Mouse (Mus musculus): ENCODE results near the gene Crabp1. TPM values are rescaled to one million over a fixed set of nuclear protein-coding genes. Genes with fewer than 3 reads are reported as not detected.

The Crabp1 gene
- total and polyA plus RNA-seq, 2 experiments from 2014 or later, result 86.4 to 166 TPM

DNA sequence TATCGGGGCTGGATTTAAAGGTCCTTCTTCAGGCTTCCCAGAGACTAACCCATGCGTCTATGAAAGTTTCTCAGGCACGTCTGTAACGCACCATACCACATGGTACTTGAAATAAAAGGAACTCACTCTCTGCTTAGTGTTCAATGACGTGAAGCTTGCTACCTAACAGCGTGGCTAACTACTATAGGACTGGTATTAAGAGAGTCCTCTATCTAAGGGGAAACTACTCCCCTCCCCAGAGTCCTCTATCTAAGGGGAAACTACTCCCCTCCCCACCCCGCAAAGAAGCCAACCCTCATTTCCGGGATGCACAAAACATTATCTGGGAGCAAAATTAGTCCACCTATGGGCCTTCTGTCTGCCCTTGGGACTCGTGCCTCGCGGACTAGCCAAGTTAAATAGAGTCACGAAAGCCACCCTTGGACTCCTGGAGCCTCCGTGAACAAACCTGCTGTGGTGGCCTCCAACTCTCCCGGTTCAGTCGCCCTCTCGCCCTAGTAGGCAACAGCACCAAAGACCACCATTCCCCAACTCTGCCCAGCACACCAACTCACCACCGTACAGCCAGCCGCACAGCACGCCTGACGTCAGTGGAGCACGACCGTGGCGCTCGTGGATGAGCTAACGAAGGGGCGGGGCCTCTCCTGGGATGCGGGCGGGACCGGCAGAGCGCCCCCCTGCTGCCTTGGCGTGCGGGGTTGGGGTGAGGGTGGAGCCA lies 30.5 kb upstream of the Crabp1 start, which contains the start of gene Wdr61:
Wdr61 (minus strand) TSS at position 599 of the 718 bp plus-strand sequence.
- peak; percentile 63 for TF ChIP-seq CTCF (IDR thresholded peaks at IDR 0.05; ENCODE audit: low read depth)
- ATAC-seq (peak; percentile 97), DNase-seq (ENCODE audit: low spot score) (peak; percentile 97)
- 3% methylated on average over 32 of the region's 32 CpGs for WGBS
- Histone ChIP-seq H3K27ac (peak within 1 kb of the TSS; percentile 13; the same call in 1 of the 2 replicates), H3K4me1 (ENCODE audit: insufficient read depth, low read length) (peaks cover 8% of the 10 kb centered on the region), H3K36me3 (ENCODE audit: insufficient read depth, low read length) (peaks cover 6% of the 10 kb centered on the region; the same call in 1 of the 2 replicates), H3K27me3 (ENCODE audit: insufficient read depth, low read length) (no peaks in the 10 kb centered on the region), H3K4me3 (ENCODE audit: low read length) (peak within 1 kb of the TSS; percentile 68), H3K4me2 (ENCODE audit: low read depth, low read length) (peak within 1 kb of the TSS; percentile 89), H3K9ac (replicated peaks; ENCODE audit: low read length) (peak within 1 kb of the TSS; percentile 64), H3K9me3 (ENCODE audit: low read length) (no peaks in the 10 kb centered on the region)

DNA sequence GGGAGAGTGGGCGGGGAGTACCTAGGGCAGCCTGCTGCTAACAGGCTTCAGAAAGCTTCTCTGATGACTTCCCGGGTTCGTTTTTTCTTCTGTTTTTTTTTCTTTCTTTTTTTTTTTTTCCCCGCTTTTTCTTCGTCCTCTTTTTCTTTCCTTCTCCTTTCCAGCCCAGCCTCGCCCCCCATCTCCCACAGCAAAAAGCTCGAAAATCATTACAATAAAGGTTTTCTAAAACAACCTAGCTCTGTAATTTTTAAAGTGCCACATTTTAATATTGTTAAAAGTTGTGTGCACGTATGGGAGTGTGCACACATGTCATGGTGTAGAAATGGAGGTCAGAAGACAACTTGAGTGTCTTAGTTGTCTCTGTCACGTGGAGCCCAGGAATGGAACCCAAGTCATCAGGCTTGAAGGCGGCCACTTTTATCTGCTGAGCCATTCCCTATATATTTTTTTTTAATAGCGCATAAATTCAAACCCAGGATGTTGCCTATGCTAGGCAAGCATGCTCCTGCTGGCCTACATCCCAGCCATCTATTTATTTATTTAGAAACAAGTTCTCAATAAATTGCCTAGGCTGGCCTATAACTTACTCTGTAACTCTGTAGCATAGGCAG lies 29.8 kb upstream of the Crabp1 start:
- no peaks in the 10 kb centered on the region; the same call in 1 of the 2 replicates for H3K36me3 ChIP-seq (ENCODE audit: insufficient read depth, low read length)
- peaks cover 8% of the 10 kb centered on the region for H3K4me1 ChIP-seq (ENCODE audit: insufficient read depth, low read length)
- H3K27me3 ChIP-seq (ENCODE audit: insufficient read depth, low read length), result no peaks in the 10 kb centered on the region
- WGBS, result 21% methylated on average over 11 of the region's 11 CpGs
- H3K9me3 ChIP-seq (ENCODE audit: low read length), result no peaks in the 10 kb centered on the region
- DNase-seq (ENCODE audit: low spot score), result no peak
- peak overlapping the region; percentile 89 for H3K4me2 ChIP-seq (ENCODE audit: low read depth, low read length)
- peak overlapping the region; percentile 64; the same call in 1 of the 2 replicates for H3K9ac ChIP-seq (replicated peaks; ENCODE audit: low read length)
- no peak overlapping the region for H3K27ac ChIP-seq
- TF ChIP-seq CTCF (IDR thresholded peaks at IDR 0.05; ENCODE audit: low read depth), result no peak
- H3K4me3 ChIP-seq (ENCODE audit: low read length), result peak overlapping the region; percentile 68
- no peak for ATAC-seq

DNA sequence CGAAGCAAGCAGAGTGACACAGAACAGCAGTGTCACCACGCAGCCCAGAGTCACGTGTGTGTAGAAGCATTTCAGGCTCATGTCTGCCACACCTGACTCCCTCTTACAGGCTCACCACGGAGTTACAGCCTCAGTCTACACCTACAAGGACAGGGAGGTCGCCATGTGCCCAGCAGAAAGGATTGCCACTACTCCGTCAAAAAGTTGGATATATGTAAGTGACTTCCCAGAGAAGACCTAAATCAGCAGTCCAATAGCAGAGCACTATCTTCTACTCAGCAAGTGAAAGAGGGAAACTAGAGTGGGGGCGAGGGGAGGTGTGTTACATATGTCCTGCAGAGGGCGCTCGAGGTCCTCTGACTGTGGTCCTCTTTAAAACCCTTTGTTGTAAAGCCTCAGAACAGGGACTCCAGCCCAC lies 28.3 kb upstream of the Crabp1 start:
- ATAC-seq, result peak; percentile 2; the same call in 1 of the 2 replicates
- Histone ChIP-seq H3K9me3 (ENCODE audit: low read length) (no peaks in the 10 kb centered on the region), H3K4me1 (ENCODE audit: insufficient read depth, low read length) (peaks cover 8% of the 10 kb centered on the region), H3K36me3 (ENCODE audit: insufficient read depth, low read length) (no peaks in the 10 kb centered on the region), H3K4me2 (ENCODE audit: low read depth, low read length) (no peak overlapping the region), H3K27ac (no peak overlapping the region), H3K9ac (replicated peaks; ENCODE audit: low read length) (no peak overlapping the region), H3K27me3 (ENCODE audit: insufficient read depth, low read length) (no peaks in the 10 kb centered on the region), H3K4me3 (ENCODE audit: low read length) (no peak overlapping the region)
- DNase-seq (ENCODE audit: low spot score), result peak; percentile 90
- TF ChIP-seq CTCF (IDR thresholded peaks at IDR 0.05; ENCODE audit: low read depth), result peak; percentile 85
- 18% methylated on average over 9 of the region's 9 CpGs for WGBS

DNA sequence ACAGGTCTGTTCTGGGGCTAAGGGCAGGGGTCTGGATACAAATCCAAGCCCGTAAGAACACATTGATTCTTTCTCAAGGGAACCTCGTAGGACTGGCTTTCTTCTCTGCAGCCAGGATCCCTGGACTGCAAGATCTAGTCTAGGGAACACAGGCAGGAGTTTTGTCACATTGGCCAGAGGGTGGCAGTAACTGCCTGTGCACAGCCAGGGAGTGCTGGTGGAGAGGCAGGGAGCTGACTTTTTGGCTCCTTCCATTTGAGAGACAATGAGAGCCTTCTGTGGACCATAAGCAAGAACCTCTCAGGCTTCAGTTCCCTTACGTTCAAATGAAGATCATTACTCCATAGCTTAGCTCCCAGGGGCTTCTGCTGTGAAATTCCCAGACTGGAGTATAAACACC lies 26.2 kb upstream of the Crabp1 start:
- ATAC-seq (peak; percentile 43; the same call in 1 of the 2 replicates), DNase-seq (ENCODE audit: low spot score) (peak; percentile 89)
- no peaks in the 10 kb centered on the region for H3K27me3 ChIP-seq (ENCODE audit: insufficient read depth, low read length)
- H3K9ac ChIP-seq (replicated peaks; ENCODE audit: low read length), result no peak overlapping the region
- 20% methylated on average over 3 of the region's 3 CpGs for WGBS
- no peaks in the 10 kb centered on the region for H3K9me3 ChIP-seq (ENCODE audit: low read length)
- no peak overlapping the region for H3K27ac ChIP-seq
- H3K4me3 ChIP-seq (ENCODE audit: low read length), result no peak overlapping the region
- no peak overlapping the region for H3K4me2 ChIP-seq (ENCODE audit: low read depth, low read length)
- no peaks in the 10 kb centered on the region for H3K36me3 ChIP-seq (ENCODE audit: insufficient read depth, low read length)
- peaks cover 3% of the 10 kb centered on the region for H3K4me1 ChIP-seq (ENCODE audit: insufficient read depth, low read length)
- peak; percentile 92 for TF ChIP-seq CTCF (IDR thresholded peaks at IDR 0.05; ENCODE audit: low read depth)

DNA sequence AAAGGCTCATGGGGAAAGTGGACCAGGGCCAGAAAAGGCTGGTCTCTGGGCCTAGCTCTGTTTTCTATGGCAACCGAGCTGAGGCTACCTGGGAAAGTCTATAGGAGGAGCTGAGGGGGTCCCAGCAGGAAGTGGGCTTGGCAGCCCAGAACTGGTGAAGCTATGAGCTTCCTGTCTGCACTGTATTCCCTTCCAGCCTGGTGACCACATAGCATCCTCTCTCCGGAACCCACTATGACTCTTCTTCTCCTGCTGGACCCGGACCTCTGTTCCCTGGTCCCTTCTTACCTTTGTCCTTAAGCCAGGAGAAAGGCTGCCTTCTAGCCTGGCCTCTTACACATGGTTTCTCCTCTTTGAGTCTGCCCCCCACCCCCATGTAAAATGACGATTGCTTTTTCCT lies 20.7 kb upstream of the Crabp1 start:
- Histone ChIP-seq H3K4me3 (ENCODE audit: low read length) (no peak overlapping the region), H3K9me3 (ENCODE audit: low read length) (no peaks in the 10 kb centered on the region), H3K4me1 (ENCODE audit: insufficient read depth, low read length) (no peaks in the 10 kb centered on the region), H3K36me3 (ENCODE audit: insufficient read depth, low read length) (no peaks in the 10 kb centered on the region), H3K4me2 (ENCODE audit: low read depth, low read length) (no peak overlapping the region), H3K27me3 (ENCODE audit: insufficient read depth, low read length) (no peaks in the 10 kb centered on the region), H3K27ac (no peak overlapping the region), H3K9ac (replicated peaks; ENCODE audit: low read length) (no peak overlapping the region)
- TF ChIP-seq CTCF (IDR thresholded peaks at IDR 0.05; ENCODE audit: low read depth), result no peak
- WGBS, result 87% methylated on average over 4 of the region's 4 CpGs
- DNase-seq (ENCODE audit: low spot score) (no peak), ATAC-seq (no peak)

DNA sequence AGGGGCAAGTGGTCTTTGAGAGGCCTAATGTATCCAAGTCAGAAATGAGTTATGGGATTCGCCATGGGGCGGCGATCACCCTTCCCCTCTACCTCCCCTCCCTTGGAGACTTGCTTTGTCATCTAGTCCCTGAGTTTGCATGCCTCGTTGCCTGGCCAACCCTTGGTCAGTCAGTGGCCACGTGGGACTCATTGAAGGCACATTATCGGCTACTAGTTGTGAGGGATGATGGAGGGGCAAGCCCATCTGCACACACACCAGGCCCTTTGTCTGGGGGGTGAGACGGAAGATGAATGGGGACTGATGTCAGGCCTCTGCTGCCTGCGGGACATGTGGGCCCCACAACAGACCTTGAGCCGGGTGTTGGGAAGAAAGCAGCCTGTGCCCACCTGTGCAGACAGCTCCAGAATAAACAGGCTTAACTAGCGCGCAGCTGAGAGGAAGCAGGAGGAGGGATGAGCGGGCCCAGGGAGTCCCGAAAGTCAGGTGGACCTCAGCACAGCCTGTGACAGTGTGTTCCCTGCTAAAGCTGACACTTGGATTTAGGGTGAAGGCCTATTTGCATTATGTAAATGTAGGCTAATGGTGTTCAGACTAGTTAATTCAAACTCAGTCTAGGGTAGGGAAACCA lies 18.7 kb upstream of the Crabp1 start:
- DNase-seq (ENCODE audit: low spot score) (no peak), ATAC-seq (peak; percentile 45)
- Histone ChIP-seq H3K4me1 (ENCODE audit: insufficient read depth, low read length) (no peaks in the 10 kb centered on the region), H3K4me2 (ENCODE audit: low read depth, low read length) (no peak overlapping the region), H3K36me3 (ENCODE audit: insufficient read depth, low read length) (no peaks in the 10 kb centered on the region), H3K9me3 (ENCODE audit: low read length) (no peaks in the 10 kb centered on the region), H3K9ac (replicated peaks; ENCODE audit: low read length) (no peak overlapping the region), H3K27ac (no peak overlapping the region), H3K27me3 (ENCODE audit: insufficient read depth, low read length) (no peaks in the 10 kb centered on the region), H3K4me3 (ENCODE audit: low read length) (no peak overlapping the region)
- 29% methylated on average over 13 of the region's 13 CpGs for WGBS
- no peak for TF ChIP-seq CTCF (IDR thresholded peaks at IDR 0.05; ENCODE audit: low read depth)
